Mouse (Mus musculus) retina, postnatal 1 day (tissue): ENCODE results near the gene Mtor.

Source experiments
- DNase-seq: peaks from one replicate; pipeline ENCODE4 v3.0.0-alpha.2; 2012

Gene Mtor

GRCm38 (mm10) chr4:148549106-148549505 is 100.7 kb downstream of the Mtor start:
- no peak for DNase-seq

- no peak for DNase-seq
These were observed 109.4 kb downstream of the Mtor start for GRCm38 (mm10) chr4:148557766-148558165.

- DNase-seq: peak; percentile 94
These were observed 110.0 kb downstream of the Mtor start, which contains the start of gene Exosc10 for GRCm38 (mm10) chr4:148558297-148559000. TSS of gene Exosc10 (plus strand) at chr4:148558429.

GRCm38 (mm10) chr4:148562676-148563075 is 114.3 kb downstream of the Mtor start:
- no peak for DNase-seq

- no peak for DNase-seq
These were observed 115.2 kb downstream of the Mtor start for GRCm38 (mm10) chr4:148563595-148563994.

GRCm38 (mm10) chr4:148570138-148570537 is 121.7 kb downstream of the Mtor start:
- no peak for DNase-seq

GRCm38 (mm10) chr4:148570693-148571295 is 122.4 kb downstream of the Mtor start:
- DNase-seq: no peak

GRCm38 (mm10) chr4:148573222-148573621 is 124.8 kb downstream of the Mtor start:
- no peak for DNase-seq

- DNase-seq: no peak
These were observed 132.4 kb downstream of the Mtor start for GRCm38 (mm10) chr4:148580765-148581164.

- no peak for DNase-seq
These were observed 133.0 kb downstream of the Mtor start for GRCm38 (mm10) chr4:148581422-148581821.

GRCm38 (mm10) chr4:148583257-148583656 is 134.8 kb downstream of the Mtor start:
- no peak for DNase-seq

GRCm38 (mm10) chr4:148586648-148587047 is 138.2 kb downstream of the Mtor start:
- DNase-seq: no peak

- no peak for DNase-seq
These were observed 140.4 kb downstream of the Mtor start for GRCm38 (mm10) chr4:148588793-148589192.

GRCm38 (mm10) chr4:148589565-148589964 is 141.2 kb downstream of the Mtor start:
- DNase-seq: no peak

- DNase-seq: peak; percentile 35
These were observed 142.2 kb downstream of the Mtor start for GRCm38 (mm10) chr4:148590421-148591170.

GRCm38 (mm10) chr4:148591171-148591630 is 142.8 kb downstream of the Mtor start, which contains the start of gene Srm:
TSS of gene Srm (plus strand) at chr4:148591503.
- peak; percentile 99 for DNase-seq

GRCm38 (mm10) chr4:148591637-148592380 is 143.4 kb downstream of the Mtor start:
- peak; percentile 50 for DNase-seq

- no peak for DNase-seq
These were observed 145.6 kb downstream of the Mtor start for GRCm38 (mm10) chr4:148593996-148594395.

- peak; percentile 92 for DNase-seq
These were observed 147.5 kb downstream of the Mtor start for GRCm38 (mm10) chr4:148595916-148596315.

- no peak for DNase-seq
These were observed 148.3 kb downstream of the Mtor start for GRCm38 (mm10) chr4:148596731-148597130.

- DNase-seq: no peak
These were observed 150.4 kb downstream of the Mtor start for GRCm38 (mm10) chr4:148598826-148599225.

- no peak for DNase-seq
These were observed 151.9 kb downstream of the Mtor start for GRCm38 (mm10) chr4:148600316-148600715.

- DNase-seq: no peak
These were observed 153.5 kb downstream of the Mtor start for GRCm38 (mm10) chr4:148601871-148602270.
